Comparison of ENCODE assay signal across 8 mouse cellular contexts in genomic region chr19:53313684-53314443, GRCm38 (mm10). TPM values are rescaled to one million over a fixed set of nuclear protein-coding genes. Genes with fewer than 3 reads are reported as not detected.
DNase-seq lines count a peak whose midpoint lies in the region; ATAC-seq lines count a peak whose summit lies in the region.

No protein-coding gene starts in this region.

- peak overlapping the region; percentile 97 for H3K4me2 ChIP-seq in intestine, embryonic 14.5 days (ENCODE audit: low read length)

- under 1% methylated on average over 52 of the region's 52 CpGs for WGBS in intestine, embryonic 14.5 days

- peaks cover 25% of the 10 kb centered on the region for H3K4me1 ChIP-seq in intestine, embryonic 14.5 days (replicated peaks; ENCODE audit: control insufficient read depth, insufficient read depth, low read length)

- H3K9me3 ChIP-seq in intestine, embryonic 14.5 days (ENCODE audit: control insufficient read depth, low read length) = no peaks in the 10 kb centered on the region

- DNase-seq in adrenal gland, adult 18-20 months (ENCODE audit: low spot score in 2 of 2) = peak; percentile 99 to 100
- DNase-seq in embryo, embryonic 11 days = peak; percentile 98
- peak; percentile 99 for DNase-seq in gastrocnemius, postnatal 25 days
- DNase-seq in intestine, embryonic 14.5 days (ENCODE audit: low spot score) = peak; percentile 100
- DNase-seq in left cerebral cortex, postnatal 14 days (ENCODE audit: low spot score in 2 of 2) = peak; percentile 100
- peak; percentile 99 for DNase-seq in mesoderm, embryonic 11.5 days (ENCODE audit: low read depth, low spot score)
- DNase-seq in right cerebral cortex, postnatal 36 days (ENCODE audit: low spot score in 2 of 2) = peak; percentile 100
- DNase-seq in yolk sac, embryonic 10.5 days (ENCODE audit: low spot score) = peak; percentile 99

- intact Hi-C loops in left cerebral cortex, postnatal 14 days (cut with DNase I) = loop anchor here (5.0 to 10.0 kb wide), 3 partner anchors 67 to 279 kb away; partner anchors contain the start of gene Add3

- H3K27ac ChIP-seq in intestine, embryonic 14.5 days (ENCODE audit: low read depth) = peak overlapping the region; percentile 92

- no peaks in the 10 kb centered on the region for H3K36me3 ChIP-seq in intestine, embryonic 14.5 days (ENCODE audit: control insufficient read depth, insufficient read depth, low read length)

- peak overlapping the region; percentile 84 for H3K9ac ChIP-seq in intestine, embryonic 14.5 days (ENCODE audit: low read length)

- peak overlapping the region; percentile 91 for H3K4me3 ChIP-seq in intestine, embryonic 14.5 days (ENCODE audit: low read depth, low read length)

- no peaks in the 10 kb centered on the region for H3K27me3 ChIP-seq in intestine, embryonic 14.5 days (replicated peaks; ENCODE audit: control insufficient read depth, insufficient read depth, low read length)

- ATAC-seq in intestine, embryonic 14.5 days (replicated peaks; ENCODE audit: low FRiP score, low TSS enrichment, low read depth) = peak; percentile 88

RNA-seq across cellular contexts. Expression of gene Mxi1, which starts 3.5 kb away (rescaled TPM):
- 10 to 100 TPM; 29.2 to 35.0 TPM for total RNA-seq in adrenal gland, adult 18-20 months (2021)
- total RNA-seq in gastrocnemius, postnatal 25 days (2021) = 10 to 100 TPM; 37.8 to 39.1 TPM
- 30.4 and 37.5 TPM in 2 replicates for polyA plus RNA-seq in intestine, embryonic 14.5 days (2014; fragmentation: Nextera tagmentation; extraction: Ambion mirVana)
- 10 to 100 TPM; 80.7 to 83.7 TPM for total RNA-seq in left cerebral cortex, postnatal 14 days (2021)

RNA-seq across cellular contexts. Expression of gene Gm10197, which starts 57.7 kb away (rescaled TPM):
- not detected for total RNA-seq in adrenal gland, adult 18-20 months (2021)
- total RNA-seq in gastrocnemius, postnatal 25 days (2021) = not detected
- 2.2 TPM in 1 of 2 replicates, not detected in the other for polyA plus RNA-seq in intestine, embryonic 14.5 days (2014; fragmentation: Nextera tagmentation; extraction: Ambion mirVana)
- total RNA-seq in left cerebral cortex, postnatal 14 days (2021) = not detected

Comparison
In these comparisons a context has a peak if more than half of its experiments do, and no peak if none do; other contexts are left out.
1. Peak in every context shown above with its lines: DNase-seq, ATAC-seq, H3K4me3 ChIP-seq and H3K27ac ChIP-seq.